Mouse (Mus musculus) induced T-regulatory cell, adult 2 months (primary cell): ENCODE results near the gene Slc12a8.

ENCODE experiments used
- DNase-seq: peaks from one replicate; pipeline ENCODE4 v3.0.0-alpha.2; 2012; ENCODE audit warnings: low read depth

Slc12a8 gene

DNA sequence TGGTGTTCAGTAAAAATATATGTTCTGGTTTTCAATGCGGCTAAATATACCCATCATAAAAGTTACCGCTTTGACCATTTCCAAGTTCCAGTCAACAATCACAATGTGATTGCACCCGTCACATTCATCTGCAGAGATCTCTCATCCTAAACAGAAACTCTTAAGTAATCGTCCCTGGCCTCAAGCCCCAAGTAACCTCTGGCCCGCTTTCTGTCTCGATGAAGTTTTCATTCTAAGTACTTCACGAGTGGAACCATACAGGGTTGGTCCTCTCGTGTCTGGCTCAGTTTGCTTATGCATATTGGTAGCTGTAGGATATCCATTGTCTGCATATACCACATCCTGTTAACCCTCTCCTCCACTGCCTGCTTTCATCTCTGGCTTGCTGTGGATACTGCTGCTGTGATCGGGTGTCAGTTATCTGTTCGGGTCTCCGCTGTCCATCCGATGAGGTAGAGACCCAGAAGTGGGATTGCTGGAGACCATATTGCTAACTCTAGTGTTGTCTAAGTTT lies 181.2 kb downstream of the Slc12a8 start:
- peak; percentile 67 for DNase-seq

DNA sequence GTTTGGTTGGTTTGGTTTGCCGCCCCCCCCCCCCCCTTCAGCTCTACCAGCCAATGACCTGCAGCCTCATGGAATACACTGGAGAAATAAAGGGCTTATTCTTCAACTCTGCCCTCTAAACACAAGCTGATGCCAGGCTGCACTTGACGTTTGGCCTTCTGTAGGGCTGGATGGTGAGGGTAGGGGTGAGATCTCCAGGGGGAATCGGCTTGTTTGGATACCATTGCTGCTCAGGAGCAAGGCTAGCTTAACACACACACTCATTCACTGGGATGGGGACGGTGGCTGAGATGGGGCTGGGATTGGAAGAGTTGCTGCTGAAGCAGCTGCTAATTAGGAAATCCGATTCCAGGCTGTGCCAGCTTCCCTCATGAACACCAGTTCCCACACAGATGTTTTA lies 183.5 kb downstream of the Slc12a8 start:
- no peak for DNase-seq

DNA sequence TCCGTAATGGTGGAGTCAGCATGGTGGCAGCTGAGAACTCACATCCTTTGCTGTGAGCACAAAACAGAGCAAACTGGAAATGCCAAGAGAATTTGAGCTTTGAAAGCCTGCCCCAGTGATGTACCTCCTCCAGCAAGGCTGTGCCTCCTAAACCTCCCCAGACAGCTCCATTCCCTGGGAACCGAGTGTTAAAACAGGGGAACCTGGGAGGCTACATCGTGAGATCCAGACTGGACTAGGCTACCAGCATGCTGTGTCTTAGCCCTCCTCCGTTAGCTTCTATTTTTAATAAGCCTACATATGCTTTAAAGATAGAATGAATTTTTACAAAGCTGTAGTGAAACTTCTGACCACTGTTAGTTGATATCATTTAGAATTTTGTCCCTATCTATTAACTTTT lies 184.7 kb downstream of the Slc12a8 start:
- DNase-seq: no peak

DNA sequence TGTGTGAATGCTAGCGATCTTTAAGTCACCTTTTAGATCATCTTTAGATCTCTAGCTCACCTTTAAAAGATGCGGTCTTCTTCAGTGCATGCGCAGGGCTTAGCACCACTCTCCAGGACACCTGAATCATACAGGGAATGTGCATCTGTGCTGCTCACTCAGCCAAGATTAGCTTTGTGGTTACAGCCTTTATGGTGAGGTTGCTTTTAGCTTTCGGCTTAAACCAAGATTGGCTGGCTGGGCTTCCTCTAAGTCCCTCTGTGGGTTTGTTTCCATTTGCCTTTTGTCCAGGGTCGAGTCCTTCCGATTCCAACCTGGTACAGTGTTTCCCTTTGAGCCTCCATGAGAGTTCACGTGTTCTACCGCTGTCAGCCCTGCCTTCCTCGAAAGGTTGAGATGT lies 187.2 kb downstream of the Slc12a8 start:
- DNase-seq: peak; percentile 42

DNA sequence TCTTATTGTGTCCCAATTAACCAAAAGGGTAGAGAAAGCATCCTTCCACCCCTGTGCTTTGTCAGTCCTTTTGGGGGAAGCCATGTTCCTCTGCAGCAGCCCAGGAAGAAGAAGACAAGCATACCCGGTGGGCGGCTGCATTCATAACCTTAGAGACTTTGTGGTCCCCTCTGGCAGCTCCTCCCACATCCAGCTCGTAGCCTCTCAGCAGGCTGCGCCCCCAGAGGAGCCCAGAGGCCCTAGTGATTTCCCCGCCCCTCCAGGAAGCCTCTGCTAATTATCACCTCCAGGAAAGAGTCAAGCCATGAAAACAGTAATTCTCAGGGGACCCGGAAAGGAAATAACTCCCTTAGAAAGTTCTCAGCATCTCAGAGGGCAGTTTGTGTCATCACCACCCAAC lies 188.1 kb downstream of the Slc12a8 start:
- peak; percentile 56 for DNase-seq

DNA sequence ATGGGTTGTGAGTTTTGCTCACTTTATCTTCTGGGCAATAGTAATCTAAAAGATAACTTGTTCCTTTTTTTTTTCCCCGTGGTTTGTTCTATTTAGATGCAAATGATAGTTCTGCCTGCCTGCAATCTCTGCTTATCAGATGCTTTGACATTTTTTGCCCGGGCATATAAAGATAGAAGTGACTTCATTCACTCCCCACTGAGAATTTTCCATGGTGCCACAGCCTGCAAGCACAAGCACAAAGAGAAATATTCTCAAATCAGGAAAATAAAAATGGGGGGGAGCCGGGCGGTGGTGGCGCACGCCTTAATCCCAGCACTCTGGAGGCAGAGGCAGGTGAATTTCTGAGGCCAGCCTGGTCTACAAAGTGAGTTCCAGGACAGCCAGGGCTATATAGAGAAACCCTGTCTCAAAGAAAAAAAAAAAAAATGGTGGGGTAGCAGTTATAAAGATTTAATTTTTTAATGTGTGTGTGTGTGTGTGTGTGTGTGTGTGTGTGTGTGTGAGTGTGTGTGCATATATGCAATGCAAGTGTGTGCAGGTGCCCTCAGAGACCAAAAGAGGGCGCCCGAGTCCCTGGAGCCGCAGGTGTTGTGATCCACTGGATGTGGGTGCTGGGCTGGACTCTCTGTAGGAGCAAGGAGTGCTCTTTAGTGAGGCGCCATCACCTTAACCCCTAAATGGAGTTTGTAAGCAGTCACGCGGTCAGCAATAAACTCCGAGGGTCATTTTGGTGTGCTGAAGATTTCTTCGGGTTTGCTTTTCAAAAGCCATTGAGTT lies 189.2 kb downstream of the Slc12a8 start:
- DNase-seq: no peak

DNA sequence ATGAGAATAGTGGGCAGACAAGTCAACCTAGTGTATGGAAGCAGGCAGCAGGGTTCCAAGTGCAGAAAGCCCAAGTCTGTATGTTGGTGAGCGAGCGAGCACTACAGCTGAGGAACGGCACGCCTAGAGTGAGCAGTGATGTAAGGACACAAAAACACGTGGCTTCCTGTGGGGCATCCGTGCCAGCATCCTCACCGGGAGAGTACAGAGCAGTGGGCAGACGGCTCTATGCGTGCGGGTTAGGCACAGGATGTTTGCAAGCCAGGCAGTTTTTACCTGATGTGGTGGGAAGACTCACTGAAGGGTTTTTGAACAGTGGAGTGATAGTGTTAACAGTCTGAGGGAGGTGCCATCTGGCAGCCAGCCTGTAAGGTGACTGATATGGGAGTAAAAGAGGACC lies 190.9 kb downstream of the Slc12a8 start:
- peak; percentile 89 for DNase-seq

DNA sequence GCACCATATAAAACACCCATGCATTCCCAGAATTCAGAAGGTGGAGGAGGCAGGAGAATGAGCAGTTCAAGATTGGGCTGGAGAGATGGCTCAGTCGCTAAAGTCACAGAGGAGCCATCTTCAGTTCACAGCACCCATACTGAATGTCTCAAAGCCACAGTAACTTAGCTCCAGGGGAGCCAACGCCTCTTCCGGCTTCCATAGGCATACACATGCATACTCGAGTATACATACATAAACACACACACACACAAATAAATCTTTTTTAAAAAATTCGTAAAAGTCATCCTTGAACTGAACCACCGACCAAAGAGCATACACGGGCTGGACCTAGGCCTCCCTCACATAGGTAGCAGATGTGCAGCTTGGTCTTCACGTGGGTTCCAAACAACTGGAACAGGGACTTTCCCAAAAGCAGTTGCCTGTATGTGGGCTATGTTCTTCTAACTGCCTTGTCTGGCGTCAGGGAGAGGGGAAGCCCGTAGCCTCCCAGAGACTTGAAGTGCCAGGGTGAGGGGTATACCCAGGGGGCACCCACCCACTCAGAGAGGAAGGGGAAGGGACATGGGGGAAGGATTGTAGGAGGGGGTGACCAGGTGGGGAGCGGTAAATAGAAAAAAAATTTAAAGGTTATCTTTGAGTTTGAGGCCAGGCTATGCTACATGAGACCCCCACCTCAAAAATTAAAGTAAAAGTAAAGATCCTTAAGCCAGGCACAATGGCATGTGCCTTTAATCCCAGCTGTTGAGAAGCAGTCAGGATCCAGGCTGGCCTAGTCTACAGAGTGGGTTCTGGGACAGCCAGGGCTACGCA lies 191.7 kb downstream of the Slc12a8 start:
- peak; percentile 72 for DNase-seq
